Mouse (Mus musculus) forebrain, embryonic 13.5 days (tissue): ENCODE measurements around the gene Mrps34. TPM values are rescaled to one million over a fixed set of nuclear protein-coding genes. Genes with fewer than 3 reads are reported as not detected.

Experiments used
- ATAC-seq: fragments of 200-750 bp; cut with Nextera tagmentation; 2 replicates; pipeline ENCODE4 v1.8.0; 2017
- H3K27ac ChIP-seq: fragments of 300-500 bp; sonication (generic); 2 replicates; pipeline ENCODE4 v1.5.1; 2015; ENCODE audit warnings: inconsistent platforms, mild to moderate bottlenecking, moderate library complexity
- H3K27me3 ChIP-seq: fragments of 300-500 bp; sonication (generic); 2 replicates; pipeline ENCODE4 v1.6.1; 2015; ENCODE audit warnings: mild to moderate bottlenecking, inconsistent platforms
- H3K36me3 ChIP-seq: fragments of 300-500 bp; sonication (generic); 2 replicates; pipeline ENCODE4 v1.6.1; 2015; ENCODE audit warnings: mild to moderate bottlenecking, inconsistent platforms; ENCODE audit not compliant: poor library complexity, severe bottlenecking
- H3K4me1 ChIP-seq: fragments of 300-500 bp; sonication (generic); 2 replicates; pipeline ENCODE4 v1.6.1; 2015; ENCODE audit warnings: inconsistent platforms
- H3K4me2 ChIP-seq: fragments of 300-500 bp; sonication (generic); 2 replicates; pipeline ENCODE4 v1.6.1; 2015; ENCODE audit warnings: inconsistent platforms, mild to moderate bottlenecking, moderate library complexity
- H3K4me3 ChIP-seq: fragments of 300-500 bp; sonication (generic); 2 replicates; pipeline ENCODE4 v1.5.1; 2015; ENCODE audit warnings: mild to moderate bottlenecking, inconsistent platforms
- H3K9ac ChIP-seq: fragments of 300-500 bp; sonication (generic); 2 replicates; pipeline ENCODE4 v1.6.1; 2015; ENCODE audit warnings: mild to moderate bottlenecking, inconsistent platforms
- H3K9me3 ChIP-seq: fragments of 300-500 bp; sonication (generic); replicated peaks from 2 replicates; pipeline ENCODE4 v1.6.1; 2016; ENCODE audit warnings: inconsistent platforms
- WGBS: fragments of 180-500 bp; shearing (Covaris S2); methylation state at CpG from one replicate; pipeline ENCODE4 v1.1.7; 2015; 5-methylcytosine and 5-hydroxymethylcytosine counted together
- polyA plus RNA-seq: library from polyadenylated mRNA; unstranded; fragments of >200 nt; fragmentation: Nextera tagmentation; extraction: Ambion mirVana; gene quantifications from 2 replicates; pipeline ENCODE4 v1.2.1, GENCODE M21; 2015

Mrps34 gene
- polyA plus RNA-seq, 1 experiment from 2014 or later, result 85.4 TPM

DNA sequence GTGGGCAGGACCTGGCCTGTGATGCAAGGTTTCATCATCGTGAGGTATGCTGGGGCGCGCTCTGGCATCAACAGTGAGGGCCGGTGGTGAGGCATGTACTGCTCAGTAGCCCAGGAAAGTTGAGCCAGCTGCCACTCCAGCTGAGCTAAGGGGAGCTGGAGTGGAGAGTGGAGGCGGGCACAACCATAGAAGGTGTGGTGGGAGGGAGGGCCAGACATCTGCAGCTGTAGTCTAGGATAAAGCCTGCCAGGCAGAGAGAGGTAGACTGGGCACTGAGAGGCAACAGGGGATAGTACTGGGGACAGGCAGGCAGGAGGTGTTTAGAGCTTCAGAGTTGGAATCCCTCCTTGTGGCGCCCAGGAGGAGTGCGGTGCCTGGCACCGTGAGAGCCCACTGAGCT lies 34.8 kb upstream of the Mrps34 start:
- ATAC-seq, result no peak
- H3K4me1 ChIP-seq, result no peaks in the 10 kb centered on the region
- no peak overlapping the region for H3K4me3 ChIP-seq
- WGBS, result 98% methylated on average over 8 of the region's 8 CpGs
- H3K4me2 ChIP-seq, result no peak overlapping the region
- H3K36me3 ChIP-seq, result peaks cover 75% of the 10 kb centered on the region
- no peaks in the 10 kb centered on the region for H3K9me3 ChIP-seq
- no peak overlapping the region for H3K9ac ChIP-seq
- H3K27me3 ChIP-seq, result no peaks in the 10 kb centered on the region
- no peak overlapping the region for H3K27ac ChIP-seq

DNA sequence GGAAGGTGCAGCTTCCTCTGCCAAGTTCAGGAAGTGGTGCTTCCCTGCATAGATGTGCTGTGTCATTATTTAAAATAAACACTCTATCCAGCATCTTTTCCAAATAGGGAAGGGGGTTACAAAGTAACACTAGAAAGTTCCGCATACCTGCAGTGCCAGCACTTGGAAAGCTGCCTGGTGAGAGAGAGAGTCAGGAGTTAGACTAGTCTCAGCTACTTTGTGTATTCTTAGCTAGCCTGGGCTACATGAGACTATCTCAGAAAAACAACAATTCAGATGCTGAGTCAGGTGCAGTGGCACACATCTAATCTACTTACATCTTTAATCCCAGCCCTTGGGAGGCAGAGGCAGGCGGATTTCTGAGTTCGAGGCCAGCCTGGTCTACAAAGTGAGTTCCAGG lies 33.1 kb upstream of the Mrps34 start:
- no peak for ATAC-seq
- Histone ChIP-seq H3K4me3 (no peak overlapping the region), H3K9me3 (no peaks in the 10 kb centered on the region), H3K4me2 (no peak overlapping the region), H3K9ac (no peak overlapping the region), H3K36me3 (peaks cover 65% of the 10 kb centered on the region), H3K4me1 (no peaks in the 10 kb centered on the region), H3K27ac (no peak overlapping the region), H3K27me3 (no peaks in the 10 kb centered on the region)
- 100% methylated on average over 3 of the region's 3 CpGs for WGBS

DNA sequence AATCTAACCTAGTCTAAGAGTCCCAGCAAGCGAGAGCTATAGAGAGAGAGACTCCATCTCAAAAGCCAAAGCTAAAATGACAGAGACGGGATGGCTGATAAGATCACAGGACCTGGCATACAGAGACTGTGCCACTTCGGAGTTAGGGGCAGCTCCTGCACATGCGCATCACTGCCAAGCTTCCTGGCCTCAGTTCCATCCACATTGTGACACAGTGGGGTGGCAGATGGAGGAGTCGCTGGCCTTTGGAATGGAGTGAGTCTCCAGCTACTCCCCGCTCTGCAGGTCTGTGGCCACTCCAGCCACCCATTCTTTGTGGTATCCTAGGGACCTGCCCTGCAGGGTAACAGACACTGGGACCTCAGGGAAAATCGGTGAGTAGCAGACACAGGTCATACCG lies 29.1 kb upstream of the Mrps34 start, which contains the start of gene Igfals:
Igfals (plus strand) TSS at position 222 of the 400 bp plus-strand sequence.
- H3K36me3 ChIP-seq, result peaks cover 39% of the 10 kb centered on the region
- H3K4me3 ChIP-seq, result no peak within 1 kb of the TSS
- H3K9me3 ChIP-seq, result no peaks in the 10 kb centered on the region
- no peak within 1 kb of the TSS for H3K4me2 ChIP-seq
- no peak within 1 kb of the TSS for H3K27ac ChIP-seq
- H3K4me1 ChIP-seq, result no peaks in the 10 kb centered on the region
- no peak for ATAC-seq
- H3K27me3 ChIP-seq, result no peaks in the 10 kb centered on the region
- WGBS, result 89% methylated on average over 8 of the region's 8 CpGs
- 0 out of 2 replicates have a peak within 1 kb of the TSS, but pooled peaks have one; percentile 26 for H3K9ac ChIP-seq

DNA sequence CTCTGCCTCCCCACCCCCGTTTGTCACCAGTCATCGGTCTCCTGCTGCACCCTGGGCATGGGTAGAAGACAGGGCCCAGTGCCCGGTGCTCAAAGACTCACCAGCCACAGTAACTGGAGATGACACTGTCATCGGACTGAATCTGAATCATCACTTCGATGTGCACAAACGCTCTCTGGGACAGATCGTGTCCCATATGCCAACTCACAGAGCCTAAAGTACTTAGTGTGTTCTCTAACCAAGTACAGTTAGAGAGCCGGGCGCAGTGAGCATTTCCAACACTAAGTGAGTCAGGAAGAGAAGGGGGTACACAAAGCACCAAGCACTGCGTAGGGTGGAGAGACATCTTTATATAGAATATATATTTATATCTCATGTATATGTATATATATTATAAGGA lies 27.0 kb upstream of the Mrps34 start:
- no peak overlapping the region for H3K4me2 ChIP-seq
- no peaks in the 10 kb centered on the region for H3K9me3 ChIP-seq
- ATAC-seq, result no peak
- H3K36me3 ChIP-seq, result peaks cover 19% of the 10 kb centered on the region
- H3K27me3 ChIP-seq, result no peaks in the 10 kb centered on the region
- no peak overlapping the region for H3K27ac ChIP-seq
- H3K4me1 ChIP-seq, result no peaks in the 10 kb centered on the region
- no peak overlapping the region for H3K4me3 ChIP-seq
- WGBS, result 92% methylated on average over 10 of the region's 10 CpGs
- H3K9ac ChIP-seq, result no peak overlapping the region

DNA sequence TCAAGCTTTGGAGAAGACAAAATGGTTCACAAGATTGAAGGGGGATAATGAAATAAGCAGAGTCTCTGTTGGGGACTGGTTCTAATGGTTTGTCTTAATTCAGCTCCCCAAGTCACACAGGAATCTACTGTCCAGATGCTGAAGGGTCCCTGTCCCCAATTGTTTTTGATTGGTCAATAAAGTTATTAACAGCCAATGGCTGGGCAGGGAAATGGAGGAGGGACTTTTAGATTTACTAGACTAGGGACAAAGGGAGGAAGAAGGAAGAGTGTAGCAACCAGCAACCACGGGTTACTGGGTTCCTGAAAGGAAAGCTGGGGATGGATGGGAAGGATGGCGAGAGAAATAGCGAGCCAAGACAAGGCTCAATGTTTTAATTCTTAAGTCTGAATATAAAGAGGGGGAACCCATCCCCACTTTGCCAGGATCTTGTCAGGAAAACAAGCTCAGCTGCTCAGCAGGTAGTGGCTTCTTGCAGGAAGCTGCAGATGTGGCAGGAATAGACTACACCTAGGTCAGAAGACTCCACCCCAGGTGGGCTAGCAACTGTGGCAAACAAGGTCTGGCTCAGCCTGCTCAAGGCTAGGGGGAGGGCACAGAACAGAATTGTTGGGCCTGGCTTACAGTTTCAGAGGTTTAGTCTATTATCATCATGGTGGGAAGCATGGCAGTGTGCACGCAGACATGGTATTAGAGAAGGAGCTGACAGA lies 21.1 kb upstream of the Mrps34 start:
- Histone ChIP-seq H3K27me3 (no peaks in the 10 kb centered on the region), H3K4me1 (no peaks in the 10 kb centered on the region)
- 49% methylated on average over 4 of the region's 4 CpGs for WGBS

DNA sequence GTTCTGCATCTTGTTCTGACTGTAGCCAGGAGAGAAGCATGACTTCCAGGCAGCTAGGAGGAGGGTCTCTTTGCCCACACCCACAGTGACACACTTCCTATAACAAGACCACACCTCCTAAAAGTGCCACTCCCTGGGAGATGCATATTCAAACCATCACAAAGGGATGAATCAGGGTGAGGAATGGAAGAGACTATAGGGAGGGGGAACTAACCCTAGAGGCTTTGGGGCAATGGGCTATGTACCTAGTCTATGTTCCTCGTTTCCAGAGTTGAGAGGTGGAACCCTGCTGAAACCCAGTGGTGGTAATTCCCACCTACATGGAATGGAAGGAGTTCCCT lies 20.5 kb upstream of the Mrps34 start:
- ATAC-seq, result no peak
- no peak overlapping the region for H3K4me2 ChIP-seq
- H3K36me3 ChIP-seq, result no peaks in the 10 kb centered on the region
- no peaks in the 10 kb centered on the region for H3K9me3 ChIP-seq
- H3K27ac ChIP-seq, result no peak overlapping the region
- H3K4me1 ChIP-seq, result no peaks in the 10 kb centered on the region
- 35% methylated on average over 1 of the region's 1 CpGs for WGBS
- H3K4me3 ChIP-seq, result no peak overlapping the region
- H3K9ac ChIP-seq, result no peak overlapping the region
- H3K27me3 ChIP-seq, result no peaks in the 10 kb centered on the region

More for the DNA sequence above, 21.1 kb upstream of the Mrps34 start:
- no peak for ATAC-seq
- Histone ChIP-seq H3K36me3 (no peaks in the 10 kb centered on the region), H3K4me2 (no peak overlapping the region), H3K27ac (no peak overlapping the region), H3K9me3 (no peaks in the 10 kb centered on the region), H3K4me3 (no peak overlapping the region), H3K9ac (no peak overlapping the region)

DNA sequence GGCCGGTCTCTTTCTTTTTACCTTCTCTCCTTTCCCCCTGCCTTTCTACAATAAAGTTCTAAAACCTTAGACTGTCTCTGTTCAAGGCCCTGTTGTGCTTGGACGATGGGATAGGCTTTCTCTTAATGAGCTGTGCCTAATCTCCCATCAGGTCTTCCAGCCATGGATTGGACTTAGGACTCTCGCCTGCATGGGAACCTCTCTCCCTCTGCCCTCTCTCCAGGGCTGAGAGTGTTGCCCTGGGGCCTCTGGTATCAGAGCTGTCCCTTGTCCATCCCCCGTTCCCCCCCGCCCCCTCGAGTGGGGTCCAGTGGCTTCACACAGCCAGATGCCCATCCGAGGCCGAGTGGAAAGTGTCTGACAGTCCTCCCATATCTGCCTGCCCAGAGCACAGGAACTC lies 19.9 kb upstream of the Mrps34 start:
- H3K9me3 ChIP-seq, result no peaks in the 10 kb centered on the region
- ATAC-seq, result no peak
- no peak overlapping the region for H3K27ac ChIP-seq
- H3K9ac ChIP-seq, result no peak overlapping the region
- no peak overlapping the region for H3K4me3 ChIP-seq
- H3K27me3 ChIP-seq, result no peaks in the 10 kb centered on the region
- no peaks in the 10 kb centered on the region for H3K36me3 ChIP-seq
- no peak overlapping the region for H3K4me2 ChIP-seq
- 78% methylated on average over 8 of the region's 8 CpGs for WGBS
- H3K4me1 ChIP-seq, result no peaks in the 10 kb centered on the region

DNA sequence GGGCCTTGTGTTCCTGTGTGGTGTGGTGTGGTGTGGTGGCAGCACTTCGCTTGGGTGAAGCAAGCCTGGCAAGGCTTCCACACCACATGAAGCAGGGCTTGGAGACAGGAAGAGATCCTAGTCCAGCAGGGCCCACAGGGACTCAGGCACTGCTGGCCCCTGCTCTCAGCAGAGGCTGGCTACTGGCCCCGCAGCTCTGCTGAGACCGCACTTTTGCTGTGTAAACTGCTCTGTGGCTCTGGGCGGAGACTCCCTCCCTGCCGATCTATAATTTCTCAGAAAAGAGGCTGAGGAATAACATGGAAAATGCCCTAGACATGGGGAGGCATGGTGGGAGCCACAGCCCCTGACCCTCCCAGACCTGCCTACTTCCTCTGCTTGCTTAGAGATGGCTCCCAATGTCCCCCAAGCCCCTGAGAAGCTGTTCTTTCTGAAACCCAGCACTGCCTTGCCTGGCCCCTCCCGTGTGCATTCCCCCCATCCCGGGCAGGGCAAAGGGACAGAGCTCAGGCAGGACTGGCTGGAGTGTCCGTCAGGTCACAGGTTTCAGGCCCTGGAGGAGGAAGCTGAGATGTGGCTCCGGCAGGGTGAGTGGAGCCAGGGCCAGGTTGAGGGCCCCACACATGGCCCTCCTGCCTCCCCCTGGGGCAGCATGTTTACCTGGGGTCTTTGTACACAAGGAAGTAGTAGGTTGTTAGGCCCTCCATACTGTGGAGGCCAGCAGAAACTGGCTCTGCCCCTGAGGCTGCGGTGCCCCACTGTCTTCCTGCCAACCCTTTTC lies 17.4 kb upstream of the Mrps34 start:
- Histone ChIP-seq H3K9ac (no peak overlapping the region), H3K9me3 (no peaks in the 10 kb centered on the region), H3K4me1 (no peaks in the 10 kb centered on the region), H3K27ac (no peak overlapping the region), H3K36me3 (peaks cover 5% of the 10 kb centered on the region), H3K4me3 (no peak overlapping the region), H3K27me3 (no peaks in the 10 kb centered on the region), H3K4me2 (no peak overlapping the region)
- no peak for ATAC-seq
- 69% methylated on average over 10 of the region's 10 CpGs for WGBS

DNA sequence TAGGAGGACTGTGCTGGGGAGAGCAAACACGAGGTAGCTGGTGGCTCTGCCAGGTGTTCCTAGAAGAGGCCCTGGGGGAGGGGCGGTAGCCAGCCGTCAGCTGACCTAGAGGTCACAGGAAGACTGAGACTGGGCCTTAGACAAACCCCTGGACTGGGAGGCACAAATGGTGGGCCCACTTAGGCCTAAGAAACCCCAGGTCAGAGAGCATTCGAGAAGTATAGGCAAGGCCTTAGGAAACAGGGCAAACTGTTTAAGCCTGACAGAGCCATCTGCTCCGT lies 16.9 kb upstream of the Mrps34 start:
- Histone ChIP-seq H3K9me3 (no peaks in the 10 kb centered on the region), H3K4me1 (no peaks in the 10 kb centered on the region), H3K27ac (no peak overlapping the region), H3K36me3 (peaks cover 10% of the 10 kb centered on the region), H3K27me3 (no peaks in the 10 kb centered on the region), H3K4me3 (no peak overlapping the region), H3K4me2 (no peak overlapping the region), H3K9ac (no peak overlapping the region)
- 35% methylated on average over 5 of the region's 5 CpGs for WGBS
- ATAC-seq, result no peak

DNA sequence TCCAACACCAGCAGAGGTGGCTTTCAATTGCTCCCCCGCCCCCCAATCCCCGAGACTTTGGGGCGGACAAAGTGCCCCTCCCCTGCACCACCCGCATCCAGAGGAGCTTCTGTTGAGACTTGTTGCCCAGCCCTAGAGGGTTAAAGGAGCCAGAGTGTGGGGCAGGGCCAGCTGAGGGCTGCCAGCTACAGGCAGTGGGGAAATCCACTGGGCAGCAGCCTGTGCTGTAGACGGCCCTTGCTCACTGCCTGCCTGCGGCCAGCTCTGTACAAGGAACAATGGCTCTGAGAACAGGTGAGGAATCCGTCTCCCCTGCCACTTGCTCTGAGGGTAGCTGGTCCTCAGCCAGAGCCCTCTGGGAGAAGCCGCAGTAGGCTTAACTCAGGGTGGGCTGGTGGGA lies 16.4 kb upstream of the Mrps34 start:
- no peak for ATAC-seq
- peaks cover 15% of the 10 kb centered on the region for H3K36me3 ChIP-seq
- H3K4me1 ChIP-seq, result no peaks in the 10 kb centered on the region
- no peak overlapping the region for H3K4me3 ChIP-seq
- H3K27ac ChIP-seq, result no peak overlapping the region
- H3K9ac ChIP-seq, result 0 out of 2 replicates have a peak overlapping the region, but pooled peaks have one; percentile 23
- H3K9me3 ChIP-seq, result no peaks in the 10 kb centered on the region
- H3K4me2 ChIP-seq, result no peak overlapping the region
- WGBS, result 75% methylated on average over 8 of the region's 8 CpGs
- H3K27me3 ChIP-seq, result no peaks in the 10 kb centered on the region

DNA sequence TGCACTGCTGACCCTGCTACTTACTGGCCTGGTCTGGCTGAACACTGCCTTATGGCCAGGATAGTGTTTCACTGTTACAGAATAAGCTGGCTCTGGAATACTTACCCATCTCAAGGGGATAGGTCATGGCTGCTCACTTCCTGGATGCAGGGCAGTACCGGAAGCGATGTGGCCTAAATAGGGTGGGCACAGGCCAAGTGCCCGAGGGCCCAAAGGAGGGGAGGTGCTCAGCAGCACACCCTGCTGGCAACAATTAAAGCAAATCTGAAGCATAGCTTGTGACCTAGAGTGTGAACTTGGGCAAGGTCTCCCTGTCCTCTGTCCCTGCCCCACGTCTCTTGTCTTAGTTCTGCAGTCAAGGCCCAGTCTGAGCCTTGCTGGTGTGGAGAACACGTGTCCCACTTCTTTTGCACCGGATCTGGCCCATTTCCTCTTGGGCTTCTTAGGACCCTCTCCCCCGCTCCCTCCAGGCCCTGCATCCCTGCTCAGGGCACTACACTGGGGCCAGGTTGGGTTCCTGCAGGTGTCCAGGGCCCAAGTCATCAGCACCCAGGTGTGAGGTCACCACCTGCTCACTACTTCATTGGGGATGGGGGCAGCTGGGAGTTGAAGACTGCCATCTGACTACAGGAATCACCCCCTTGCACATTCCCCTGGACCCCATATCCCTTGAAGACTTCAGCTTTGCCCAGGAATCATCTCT lies 13.0 kb upstream of the Mrps34 start:
- Histone ChIP-seq H3K9ac (no peak overlapping the region), H3K4me3 (no peak overlapping the region), H3K4me1 (peaks cover 11% of the 10 kb centered on the region), H3K9me3 (no peaks in the 10 kb centered on the region), H3K4me2 (no peak overlapping the region), H3K27me3 (no peaks in the 10 kb centered on the region), H3K27ac (no peak overlapping the region), H3K36me3 (peaks cover 23% of the 10 kb centered on the region)
- 61% methylated on average over 7 of the region's 7 CpGs for WGBS
- no peak for ATAC-seq

DNA sequence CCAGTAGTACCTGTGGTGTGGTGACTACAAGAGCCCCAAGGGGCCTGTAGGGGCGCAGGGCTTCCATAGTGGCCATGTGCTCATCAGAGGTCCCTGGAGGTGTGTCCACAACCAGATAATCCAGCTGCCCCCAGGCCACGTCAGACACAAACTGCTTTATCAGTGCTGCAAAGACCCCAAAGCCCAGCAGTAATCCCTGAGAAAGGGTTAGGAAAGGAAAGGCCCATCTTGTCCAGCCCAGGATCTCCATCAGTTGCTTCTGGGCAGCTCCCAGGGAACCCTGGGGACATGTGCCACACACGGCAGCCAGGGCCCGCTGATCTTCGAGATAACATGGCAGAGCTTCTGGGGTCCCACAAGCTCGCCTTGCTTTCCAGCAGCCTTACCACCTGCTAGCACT lies 10.5 kb upstream of the Mrps34 start:
- Histone ChIP-seq H3K27me3 (no peaks in the 10 kb centered on the region), H3K9me3 (no peaks in the 10 kb centered on the region), H3K4me1 (peaks cover 28% of the 10 kb centered on the region), H3K27ac (no peak overlapping the region), H3K4me2 (no peak overlapping the region), H3K4me3 (no peak overlapping the region), H3K9ac (no peak overlapping the region), H3K36me3 (peaks cover 31% of the 10 kb centered on the region)
- 76% methylated on average over 6 of the region's 6 CpGs for WGBS
- no peak for ATAC-seq
